Mouse (Mus musculus): ENCODE results near the gene Kifc1. TPM values are rescaled to one million over a fixed set of nuclear protein-coding genes. Genes with fewer than 3 reads are reported as not detected.

Gene Kifc1
- polyA plus RNA-seq, 1 experiment from 2014 or later = 8.1 TPM

GRCm38 (mm10) chr17:33842966-33843795, 47.3 kb downstream of the Kifc1 start, which contains the start of gene Cd320:
Gene Cd320 (plus strand): TSS chr17:33843091.
- no peaks in the 10 kb centered on the region for H3K27me3 ChIP-seq (ENCODE audit: poor library complexity, severe bottlenecking)
- no peaks in the 10 kb centered on the region for H3K9me3 ChIP-seq
- peak; percentile 88 for DNase-seq (ENCODE audit: extremely low spot score, low spot score)
- H3K27ac ChIP-seq = peak within 1 kb of the TSS; percentile 89
- peaks cover 24% of the 10 kb centered on the region for H3K4me1 ChIP-seq
- under 1% methylated on average over 45 of the region's 45 CpGs for WGBS
- peaks cover 45% of the 10 kb centered on the region for H3K36me3 ChIP-seq (replicated peaks)
- peak within 1 kb of the TSS; percentile 76 for H3K4me3 ChIP-seq

GRCm38 (mm10) chr17:33829561-33829960, 60.9 kb downstream of the Kifc1 start:
- Histone ChIP-seq H3K9me3 (no peaks in the 10 kb centered on the region), H3K4me1 (peaks cover 13% of the 10 kb centered on the region), H3K27ac (no peak overlapping the region), H3K36me3 (replicated peaks) (peaks cover 81% of the 10 kb centered on the region), H3K27me3 (ENCODE audit: poor library complexity, severe bottlenecking) (no peaks in the 10 kb centered on the region), H3K4me3 (no peak overlapping the region)
- DNase-seq (ENCODE audit: extremely low spot score, low spot score) = no peak
- 93% methylated on average over 10 of the region's 10 CpGs for whole genome bisulfite sequencing

- Histone ChIP-seq H3K27me3 (ENCODE audit: poor library complexity, severe bottlenecking) (no peaks in the 10 kb centered on the region), H3K36me3 (replicated peaks) (peaks cover 74% of the 10 kb centered on the region), H3K9me3 (no peaks in the 10 kb centered on the region), H3K4me3 (no peak overlapping the region), H3K4me1 (peaks cover 13% of the 10 kb centered on the region), H3K27ac (no peak overlapping the region)
- 79% methylated on average over 2 of the region's 2 CpGs for WGBS
- DNase-seq (ENCODE audit: extremely low spot score, low spot score) = no peak
These were observed 61.6 kb downstream of the Kifc1 start for GRCm38 (mm10) chr17:33828892-33829291.

- peak; percentile 74 for DNase-seq (ENCODE audit: extremely low spot score, low spot score)
- Histone ChIP-seq H3K4me1 (peaks cover 31% of the 10 kb centered on the region), H3K27me3 (ENCODE audit: poor library complexity, severe bottlenecking) (no peaks in the 10 kb centered on the region), H3K27ac (no peak overlapping the region), H3K36me3 (replicated peaks) (peaks cover 72% of the 10 kb centered on the region), H3K9me3 (no peaks in the 10 kb centered on the region), H3K4me3 (no peak overlapping the region)
- WGBS = 2% methylated on average over 3 of the region's 3 CpGs
These were observed 63.6 kb downstream of the Kifc1 start for GRCm38 (mm10) chr17:33826850-33827249.

Small RNA genes lying within 50 kb of the gene (microRNA-seq; reads per million reads assigned to microRNA genes)
- not detected for gene Gm27740

Other genes with a start within 250 kb of the Kifc1 start
- 515 and 568 TPM in 2 replicates for gene Hnrnpm, start 203.8 kb downstream of the Kifc1 start, polyA plus RNA-seq (2016; fragmentation: Nextera tagmentation; extraction: Ambion mirVana)
- 29.5 and 33.1 TPM in 2 replicates for gene March2, start 172.0 kb downstream of the Kifc1 start, polyA plus RNA-seq (2016; fragmentation: Nextera tagmentation; extraction: Ambion mirVana)
- gene Rab11b, start 130.1 kb downstream of the Kifc1 start, polyA plus RNA-seq (2016; fragmentation: Nextera tagmentation; extraction: Ambion mirVana) = 338 and 346 TPM in 2 replicates
- 21.4 and 22.4 TPM in 2 replicates for gene Angptl4, start 108.8 kb downstream of the Kifc1 start, polyA plus RNA-seq (2016; fragmentation: Nextera tagmentation; extraction: Ambion mirVana)
- 22.7 and 27.9 TPM in 2 replicates for gene Kank3, start 80.1 kb downstream of the Kifc1 start, polyA plus RNA-seq (2016; fragmentation: Nextera tagmentation; extraction: Ambion mirVana)
- 848 and 864 TPM in 2 replicates for gene Rps28, start 66.1 kb downstream of the Kifc1 start, polyA plus RNA-seq (2016; fragmentation: Nextera tagmentation; extraction: Ambion mirVana)
- gene Ndufa7, start 66.1 kb downstream of the Kifc1 start, polyA plus RNA-seq (2016; fragmentation: Nextera tagmentation; extraction: Ambion mirVana) = 439 and 441 TPM in 2 replicates
- 86.6 and 89.0 TPM in 2 replicates for gene Cd320, start 47.6 kb downstream of the Kifc1 start, polyA plus RNA-seq (2016; fragmentation: Nextera tagmentation; extraction: Ambion mirVana)
- not detected in 2 replicates for gene Gm7029, start 16.8 kb downstream of the Kifc1 start, polyA plus RNA-seq (2016; fragmentation: Nextera tagmentation; extraction: Ambion mirVana)
- gene Platr17, start 14.5 kb upstream of the Kifc1 start, polyA plus RNA-seq (2016; fragmentation: Nextera tagmentation; extraction: Ambion mirVana) = 0.19 and 0.39 TPM in 2 replicates
- gene Daxx, start 18.8 kb upstream of the Kifc1 start, polyA plus RNA-seq (2016; fragmentation: Nextera tagmentation; extraction: Ambion mirVana) = 85.9 and 90.8 TPM in 2 replicates
- gene Tapbp, start 25.2 kb upstream of the Kifc1 start, polyA plus RNA-seq (2016; fragmentation: Nextera tagmentation; extraction: Ambion mirVana) = 14.1 TPM in 2 replicates
- 21.2 and 23.2 TPM in 2 replicates for gene Zbtb22, start 25.2 kb upstream of the Kifc1 start, polyA plus RNA-seq (2016; fragmentation: Nextera tagmentation; extraction: Ambion mirVana)
- 39.3 and 46.7 TPM in 2 replicates for gene Rgl2, start 38.9 kb upstream of the Kifc1 start, polyA plus RNA-seq (2016; fragmentation: Nextera tagmentation; extraction: Ambion mirVana)
- gene Pfdn6, start 49.7 kb upstream of the Kifc1 start, polyA plus RNA-seq (2016; fragmentation: Nextera tagmentation; extraction: Ambion mirVana) = 239 and 242 TPM in 2 replicates
- 56.1 and 59.6 TPM in 2 replicates for gene Wdr46, start 50.0 kb upstream of the Kifc1 start, polyA plus RNA-seq (2016; fragmentation: Nextera tagmentation; extraction: Ambion mirVana)
- 3.3 and 3.7 TPM in 2 replicates for gene B3galt4, start 60.8 kb upstream of the Kifc1 start, polyA plus RNA-seq (2016; fragmentation: Nextera tagmentation; extraction: Ambion mirVana)
- 49.4 and 51.3 TPM in 2 replicates for gene Vps52, start 65.2 kb upstream of the Kifc1 start, polyA plus RNA-seq (2016; fragmentation: Nextera tagmentation; extraction: Ambion mirVana)
- 1,596 and 1,663 TPM in 2 replicates for gene Rps18, start 65.3 kb upstream of the Kifc1 start, polyA plus RNA-seq (2016; fragmentation: Nextera tagmentation; extraction: Ambion mirVana)
- gene H2-K1, start 109.7 kb upstream of the Kifc1 start, polyA plus RNA-seq (2016; fragmentation: Nextera tagmentation; extraction: Ambion mirVana) = 51.2 and 51.8 TPM in 2 replicates
- gene Ring1, start 134.0 kb upstream of the Kifc1 start, polyA plus RNA-seq (2016; fragmentation: Nextera tagmentation; extraction: Ambion mirVana) = 11.4 and 12.4 TPM in 2 replicates
- 95.4 and 96.4 TPM in 2 replicates for gene H2-Ke6, start 137.4 kb upstream of the Kifc1 start, polyA plus RNA-seq (2016; fragmentation: Nextera tagmentation; extraction: Ambion mirVana)
- 203 and 206 TPM in 2 replicates for gene Slc39a7, start 141.0 kb upstream of the Kifc1 start, polyA plus RNA-seq (2016; fragmentation: Nextera tagmentation; extraction: Ambion mirVana)
- gene Rxrb, start 141.2 kb upstream of the Kifc1 start, polyA plus RNA-seq (2016; fragmentation: Nextera tagmentation; extraction: Ambion mirVana) = 44.5 and 48.3 TPM in 2 replicates
- gene Col11a2, start 148.8 kb upstream of the Kifc1 start, polyA plus RNA-seq (2016; fragmentation: Nextera tagmentation; extraction: Ambion mirVana) = 0.74 and 0.75 TPM in 2 replicates
- gene H2-Oa, start 201.7 kb upstream of the Kifc1 start, polyA plus RNA-seq (2016; fragmentation: Nextera tagmentation; extraction: Ambion mirVana) = 0.12 and 0.43 TPM in 2 replicates
- 4.5 and 6.9 TPM in 2 replicates for gene H2-DMa, start 228.9 kb upstream of the Kifc1 start, polyA plus RNA-seq (2016; fragmentation: Nextera tagmentation; extraction: Ambion mirVana)
- gene Brd2, start 232.0 kb upstream of the Kifc1 start, polyA plus RNA-seq (2016; fragmentation: Nextera tagmentation; extraction: Ambion mirVana) = 121 and 134 TPM in 2 replicates

All from forebrain, embryonic 10.5 days (tissue).